Mouse (Mus musculus): ENCODE results near the gene 1700025G04Rik. TPM values are rescaled to one million over a fixed set of nuclear protein-coding genes. Genes with fewer than 3 reads are reported as not detected.

The 1700025G04Rik gene
- total and polyA plus RNA-seq, 2 experiments from 2014 or later: 13.0 to 46.1 TPM

- H3K27ac ChIP-seq (ENCODE audit: low read depth): no peak overlapping the region
Observed at GRCm38 (mm10) chr1:151899964-151900363, 190.0 kb downstream of the 1700025G04Rik start.

GRCm38 (mm10) chr1:151895406-151895805, 194.5 kb downstream of the 1700025G04Rik start:
- DNase-seq (ENCODE audit: low spot score) (no peak), ATAC-seq (ENCODE audit: insufficient read depth, low read depth) (no peak)
- Histone ChIP-seq H3K4me3 (ENCODE audit: low read depth, low read length) (no peak overlapping the region), H3K9me3 (replicated peaks; ENCODE audit: control insufficient read depth, low read length) (no peaks in the 10 kb centered on the region), H3K9ac (replicated peaks; ENCODE audit: low read depth, low read length) (no peak overlapping the region), H3K4me2 (ENCODE audit: low read depth, low read length) (no peak overlapping the region), H3K36me3 (replicated peaks; ENCODE audit: control insufficient read depth, insufficient read depth, low read length) (no peaks in the 10 kb centered on the region), H3K27me3 (ENCODE audit: control insufficient read depth, insufficient read depth, low read length) (no peaks in the 10 kb centered on the region), H3K27ac (ENCODE audit: low read depth) (no peak overlapping the region), H3K4me1 (ENCODE audit: control insufficient read depth, insufficient read depth) (0 out of 2 replicates have a peak, but pooled peaks cover 2% of the 10 kb centered on the region)
- TF ChIP-seq CTCF (IDR thresholded peaks at IDR 0.05; ENCODE audit: low read depth) (no peak), EP300 (IDR thresholded peaks at IDR 0.05; ENCODE audit: low read depth) (no peak)
- 75% methylated on average over 4 of the region's 4 CpGs for WGBS

More at GRCm38 (mm10) chr1:151899964-151900363, 190.0 kb downstream of the 1700025G04Rik start:
- DNase-seq (ENCODE audit: low spot score) (no peak), ATAC-seq (ENCODE audit: insufficient read depth, low read depth) (no peak; the same call in 1 of the 2 replicates)
- no peak overlapping the region for H3K9ac ChIP-seq (replicated peaks; ENCODE audit: low read depth, low read length)
- no peaks in the 10 kb centered on the region for H3K9me3 ChIP-seq (replicated peaks; ENCODE audit: control insufficient read depth, low read length)
- no peaks in the 10 kb centered on the region for H3K36me3 ChIP-seq (replicated peaks; ENCODE audit: control insufficient read depth, insufficient read depth, low read length)
- WGBS: 59% methylated on average over 7 of the region's 7 CpGs
- H3K4me2 ChIP-seq (ENCODE audit: low read depth, low read length): no peak overlapping the region
- H3K4me3 ChIP-seq (ENCODE audit: low read depth, low read length): no peak overlapping the region
- H3K27me3 ChIP-seq (ENCODE audit: control insufficient read depth, insufficient read depth, low read length): no peaks in the 10 kb centered on the region
- no peaks in the 10 kb centered on the region for H3K4me1 ChIP-seq (ENCODE audit: control insufficient read depth, insufficient read depth)
- no peak for TF ChIP-seq CTCF (IDR thresholded peaks at IDR 0.05; ENCODE audit: low read depth)
- TF ChIP-seq EP300 (IDR thresholded peaks at IDR 0.05; ENCODE audit: low read depth): no peak

- Histone ChIP-seq H3K27me3 (ENCODE audit: control insufficient read depth, insufficient read depth, low read length) (no peaks in the 10 kb centered on the region), H3K4me3 (ENCODE audit: low read depth, low read length) (no peak overlapping the region), H3K36me3 (replicated peaks; ENCODE audit: control insufficient read depth, insufficient read depth, low read length) (no peaks in the 10 kb centered on the region), H3K4me1 (ENCODE audit: control insufficient read depth, insufficient read depth) (peaks cover 10% of the 10 kb centered on the region), H3K27ac (ENCODE audit: low read depth) (no peak overlapping the region), H3K9ac (replicated peaks; ENCODE audit: low read depth, low read length) (no peak overlapping the region), H3K9me3 (replicated peaks; ENCODE audit: control insufficient read depth, low read length) (no peaks in the 10 kb centered on the region), H3K4me2 (ENCODE audit: low read depth, low read length) (no peak overlapping the region)
- DNase-seq (ENCODE audit: low spot score): no peak
- no peak for ATAC-seq (ENCODE audit: insufficient read depth, low read depth)
- WGBS: 82% methylated on average over 5 of the region's 5 CpGs
- TF ChIP-seq EP300 (IDR thresholded peaks at IDR 0.05; ENCODE audit: low read depth) (no peak), CTCF (IDR thresholded peaks at IDR 0.05; ENCODE audit: low read depth) (no peak)
Observed at GRCm38 (mm10) chr1:151893976-151894375, 195.9 kb downstream of the 1700025G04Rik start.

- H3K4me3 ChIP-seq (ENCODE audit: low read depth, low read length): no peak overlapping the region
- no peak overlapping the region for H3K4me2 ChIP-seq (ENCODE audit: low read depth, low read length)
- WGBS: 79% methylated on average over 5 of the region's 5 CpGs
- DNase-seq (ENCODE audit: low spot score): no peak
- no peaks in the 10 kb centered on the region for H3K27me3 ChIP-seq (ENCODE audit: control insufficient read depth, insufficient read depth, low read length)
- no peak for ATAC-seq (ENCODE audit: insufficient read depth, low read depth)
- H3K9me3 ChIP-seq (replicated peaks; ENCODE audit: control insufficient read depth, low read length): no peaks in the 10 kb centered on the region
- no peak overlapping the region for H3K27ac ChIP-seq (ENCODE audit: low read depth)
- no peaks in the 10 kb centered on the region for H3K36me3 ChIP-seq (replicated peaks; ENCODE audit: control insufficient read depth, insufficient read depth, low read length)
- H3K9ac ChIP-seq (replicated peaks; ENCODE audit: low read depth, low read length): no peak overlapping the region
- peaks cover 23% of the 10 kb centered on the region for H3K4me1 ChIP-seq (ENCODE audit: control insufficient read depth, insufficient read depth)
- no peak for TF ChIP-seq EP300 (IDR thresholded peaks at IDR 0.05; ENCODE audit: low read depth)
- TF ChIP-seq CTCF (IDR thresholded peaks at IDR 0.05; ENCODE audit: low read depth): no peak
Observed at GRCm38 (mm10) chr1:151892008-151892407, 197.9 kb downstream of the 1700025G04Rik start.

- Histone ChIP-seq H3K9ac (replicated peaks; ENCODE audit: low read depth, low read length) (no peak overlapping the region), H3K9me3 (replicated peaks; ENCODE audit: control insufficient read depth, low read length) (no peaks in the 10 kb centered on the region), H3K27me3 (ENCODE audit: control insufficient read depth, insufficient read depth, low read length) (no peaks in the 10 kb centered on the region), H3K36me3 (replicated peaks; ENCODE audit: control insufficient read depth, insufficient read depth, low read length) (no peaks in the 10 kb centered on the region), H3K4me3 (ENCODE audit: low read depth, low read length) (no peak overlapping the region), H3K27ac (ENCODE audit: low read depth) (peak overlapping the region; percentile 31; the same call in 1 of the 2 replicates), H3K4me1 (ENCODE audit: control insufficient read depth, insufficient read depth) (peaks cover 30% of the 10 kb centered on the region), H3K4me2 (ENCODE audit: low read depth, low read length) (no peak overlapping the region)
- TF ChIP-seq EP300 (IDR thresholded peaks at IDR 0.05; ENCODE audit: low read depth) (no peak), CTCF (IDR thresholded peaks at IDR 0.05; ENCODE audit: low read depth) (no peak)
- DNase-seq (ENCODE audit: low spot score): no peak
- WGBS: 50% methylated on average over 9 of the region's 9 CpGs
- ATAC-seq (ENCODE audit: insufficient read depth, low read depth): no peak
Observed at GRCm38 (mm10) chr1:151891194-151891593, 198.7 kb downstream of the 1700025G04Rik start.

GRCm38 (mm10) chr1:151890041-151890621, 199.8 kb downstream of the 1700025G04Rik start:
- no peaks in the 10 kb centered on the region for H3K9me3 ChIP-seq (replicated peaks; ENCODE audit: control insufficient read depth, low read length)
- peak overlapping the region; percentile 65 for H3K27ac ChIP-seq (ENCODE audit: low read depth)
- H3K4me2 ChIP-seq (ENCODE audit: low read depth, low read length): peak overlapping the region; percentile 24; the same call in 1 of the 2 replicates
- H3K36me3 ChIP-seq (replicated peaks; ENCODE audit: control insufficient read depth, insufficient read depth, low read length): no peaks in the 10 kb centered on the region
- H3K27me3 ChIP-seq (ENCODE audit: control insufficient read depth, insufficient read depth, low read length): no peaks in the 10 kb centered on the region
- peak; percentile 62; the same call in 1 of the 2 replicates for ATAC-seq (ENCODE audit: insufficient read depth, low read depth)
- WGBS: 27% methylated on average over 14 of the region's 14 CpGs
- peaks cover 31% of the 10 kb centered on the region for H3K4me1 ChIP-seq (ENCODE audit: control insufficient read depth, insufficient read depth)
- peak; percentile 45 for DNase-seq (ENCODE audit: low spot score)
- TF ChIP-seq CTCF (IDR thresholded peaks at IDR 0.05; ENCODE audit: low read depth): no peak
- TF ChIP-seq EP300 (IDR thresholded peaks at IDR 0.05; ENCODE audit: low read depth): no peak
- no peak overlapping the region for H3K9ac ChIP-seq (replicated peaks; ENCODE audit: low read depth, low read length)
- no peak overlapping the region for H3K4me3 ChIP-seq (ENCODE audit: low read depth, low read length)

Data from heart, postnatal 0 days (tissue).